Mouse (Mus musculus) gastrocnemius, adult 8-10 months (tissue): ENCODE data around the gene Syk. TPM values are rescaled to one million over a fixed set of nuclear protein-coding genes. Genes with fewer than 3 reads are reported as not detected.

Experiments
- DNase-seq, 2 experiments: peaks; one replicate each; pipeline ENCODE4 v3.0.0; 2022; ENCODE audit warnings: low spot score in 2 of 2
- total RNA-seq, 4 experiments: library from RNA; stranded (reverse); gene quantifications; 2 replicates each; pipeline ENCODE4 v1.2.4; 2022

The Syk gene
- total RNA-seq, 4 experiments from 2014 or later, result 0.46 to 1.6 (median 1.3) TPM

- DNase-seq, result no peak
These were observed 16.2 kb upstream of the Syk start for GRCm38 (mm10) chr13:52566777-52567176.

- no peak for DNase-seq
These were observed 13.7 kb upstream of the Syk start for GRCm38 (mm10) chr13:52569194-52569769.

GRCm38 (mm10) chr13:52570276-52570675, 12.7 kb upstream of the Syk start:
- no peak for DNase-seq

- no peak for DNase-seq
These were observed 11.2 kb upstream of the Syk start for GRCm38 (mm10) chr13:52571591-52572384.

- DNase-seq, result no peak
These were observed 10.2 kb upstream of the Syk start for GRCm38 (mm10) chr13:52572451-52573446.

GRCm38 (mm10) chr13:52574311-52574710, 8.7 kb upstream of the Syk start:
- no peak for DNase-seq

GRCm38 (mm10) chr13:52575483-52575882, 7.5 kb upstream of the Syk start:
- DNase-seq, result no peak

- no peak for DNase-seq
These were observed 6.9 kb upstream of the Syk start for GRCm38 (mm10) chr13:52576021-52576614.

GRCm38 (mm10) chr13:52576841-52577240, 6.1 kb upstream of the Syk start:
- no peak for DNase-seq

GRCm38 (mm10) chr13:52577326-52577920, 5.5 kb upstream of the Syk start:
- DNase-seq, result no peak

GRCm38 (mm10) chr13:52577939-52578338, 5.0 kb upstream of the Syk start:
- DNase-seq, result no peak

- no peak for DNase-seq
These were observed 4.2 kb upstream of the Syk start for GRCm38 (mm10) chr13:52578776-52579175.

- DNase-seq, result no peak
These were observed 481 bp upstream of the Syk start for GRCm38 (mm10) chr13:52582506-52582877.

GRCm38 (mm10) chr13:52583943-52584562, 1.1 kb downstream of the Syk start:
- DNase-seq, result no peak

- no peak for DNase-seq
These were observed 1.9 kb downstream of the Syk start for GRCm38 (mm10) chr13:52584654-52585455.

GRCm38 (mm10) chr13:52587761-52588160, 4.8 kb downstream of the Syk start:
- no peak for DNase-seq

GRCm38 (mm10) chr13:52589043-52589442, 6.1 kb downstream of the Syk start:
- no peak for DNase-seq

- no peak for DNase-seq
These were observed 8.9 kb downstream of the Syk start for GRCm38 (mm10) chr13:52591831-52592230.

- DNase-seq, result no peak
These were observed 13.7 kb downstream of the Syk start for GRCm38 (mm10) chr13:52596692-52597091.
